Mouse (Mus musculus) fat pad, adult 2 months (tissue): Measurements from ENCODE around the gene Svop.

ENCODE experiments used
- DNase-seq: peaks from one replicate; pipeline ENCODE4 v3.0.0-alpha.2; 2011; ENCODE audit warnings: low read depth, low spot score; ENCODE audit errors: extremely low read depth

Gene Svop

GRCm38 (mm10) chr5:113999382-113999781, 92.0 kb downstream of the Svop start:
- no peak for DNase-seq

GRCm38 (mm10) chr5:113996458-113996857, 94.9 kb downstream of the Svop start:
- no peak for DNase-seq

DNA sequence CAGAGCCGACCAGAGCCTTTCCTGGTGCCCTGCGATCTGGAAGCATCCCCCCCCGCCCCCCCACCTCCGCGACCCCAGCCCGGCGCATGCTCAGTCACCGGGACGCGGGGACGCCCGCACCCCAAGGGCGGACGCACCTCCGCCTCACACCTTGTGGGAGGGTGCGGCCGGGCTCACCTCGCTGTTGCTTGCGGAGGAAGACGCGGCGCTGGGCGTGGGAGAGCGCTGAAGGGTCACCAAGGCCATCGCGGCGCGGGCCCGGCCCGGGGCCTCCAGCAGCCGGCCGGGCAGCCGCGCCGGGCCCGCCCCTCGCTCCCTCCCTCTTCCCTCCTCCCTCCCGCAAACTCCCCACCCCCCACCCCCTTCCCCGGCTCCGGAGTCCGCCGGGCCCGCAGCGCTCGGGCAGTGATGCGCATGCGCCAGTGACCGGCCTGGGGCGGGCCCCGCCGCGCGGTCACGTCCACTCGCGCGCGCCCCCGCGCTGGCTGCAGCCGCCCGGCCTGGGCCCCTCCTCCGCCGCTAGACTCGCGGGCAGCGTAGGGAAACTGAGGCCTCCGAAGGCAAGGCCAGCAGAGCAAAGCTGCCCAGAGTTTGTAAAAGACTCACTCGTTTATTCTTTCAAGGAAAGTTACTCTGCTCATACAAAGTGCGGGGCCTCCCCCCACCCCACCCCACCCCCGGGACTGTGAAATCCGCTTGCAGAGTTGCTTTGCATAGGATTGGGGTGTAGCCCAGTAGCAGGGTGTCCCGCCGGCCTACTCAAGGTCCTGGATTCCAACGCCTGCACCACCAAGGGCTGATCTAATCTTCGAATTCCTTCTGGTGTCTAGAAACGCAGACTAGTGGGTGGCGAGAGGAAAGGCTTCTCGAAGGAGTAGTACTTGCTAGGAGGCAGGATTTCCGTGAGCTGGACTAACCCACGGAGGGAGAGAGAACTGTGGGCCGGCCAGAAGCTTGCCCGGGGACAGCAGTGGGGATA, 97.6 kb downstream of the Svop start, which contains the start of gene Ssh1:
Gene Ssh1, minus strand, starts transcription at position 408 of the 979 bp plus-strand sequence.
- no peak for DNase-seq

GRCm38 (mm10) chr5:113993031-113993486, 98.3 kb downstream of the Svop start:
- DNase-seq = no peak

GRCm38 (mm10) chr5:113992339-113992831, 99.0 kb downstream of the Svop start:
- no peak for DNase-seq

DNA sequence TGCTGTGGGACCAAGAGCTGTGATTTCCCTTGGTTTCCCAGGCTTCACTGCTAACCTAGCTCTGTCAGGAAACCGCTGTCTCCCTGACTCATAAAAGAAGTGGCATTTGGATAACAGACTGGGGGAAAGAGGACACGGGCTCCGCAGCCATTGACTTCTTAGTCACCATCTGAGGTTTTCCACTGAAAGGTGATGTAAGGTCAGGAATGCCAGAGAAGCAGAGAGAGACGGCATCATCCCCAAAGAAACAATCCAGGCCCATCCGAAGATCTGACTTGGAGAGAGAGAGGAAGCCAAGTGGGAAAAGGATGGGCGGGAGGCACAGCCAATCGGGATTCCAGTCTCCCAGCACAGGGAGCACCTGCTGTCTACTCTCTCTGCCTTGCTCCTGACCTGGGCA, 100.2 kb downstream of the Svop start:
- DNase-seq = no peak

GRCm38 (mm10) chr5:113990593-113990992, 100.8 kb downstream of the Svop start:
- no peak for DNase-seq

GRCm38 (mm10) chr5:113989437-113990024, 101.8 kb downstream of the Svop start:
- DNase-seq = no peak

GRCm38 (mm10) chr5:113986182-113986961, 105.0 kb downstream of the Svop start:
- no peak for DNase-seq

DNA sequence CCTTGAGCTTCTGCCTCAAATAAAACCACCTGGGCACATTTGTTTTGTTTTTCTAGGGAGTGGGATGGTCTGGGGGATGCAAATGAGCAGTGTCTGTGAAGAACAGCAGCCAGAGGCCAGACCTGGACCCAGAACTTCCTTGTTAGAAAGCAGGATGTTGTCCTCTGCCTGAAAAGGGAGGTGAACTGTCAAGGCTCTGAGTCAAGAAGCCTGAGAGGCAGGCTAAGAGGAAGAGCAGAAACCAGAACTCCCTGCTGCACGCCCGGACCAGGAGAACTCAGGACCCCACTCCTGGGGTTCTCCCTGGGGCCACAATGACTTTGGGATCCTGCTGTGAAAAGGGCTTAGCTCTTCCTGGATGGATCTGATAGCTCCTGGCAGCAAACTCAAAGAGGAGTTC, 105.6 kb downstream of the Svop start:
- DNase-seq = no peak

DNA sequence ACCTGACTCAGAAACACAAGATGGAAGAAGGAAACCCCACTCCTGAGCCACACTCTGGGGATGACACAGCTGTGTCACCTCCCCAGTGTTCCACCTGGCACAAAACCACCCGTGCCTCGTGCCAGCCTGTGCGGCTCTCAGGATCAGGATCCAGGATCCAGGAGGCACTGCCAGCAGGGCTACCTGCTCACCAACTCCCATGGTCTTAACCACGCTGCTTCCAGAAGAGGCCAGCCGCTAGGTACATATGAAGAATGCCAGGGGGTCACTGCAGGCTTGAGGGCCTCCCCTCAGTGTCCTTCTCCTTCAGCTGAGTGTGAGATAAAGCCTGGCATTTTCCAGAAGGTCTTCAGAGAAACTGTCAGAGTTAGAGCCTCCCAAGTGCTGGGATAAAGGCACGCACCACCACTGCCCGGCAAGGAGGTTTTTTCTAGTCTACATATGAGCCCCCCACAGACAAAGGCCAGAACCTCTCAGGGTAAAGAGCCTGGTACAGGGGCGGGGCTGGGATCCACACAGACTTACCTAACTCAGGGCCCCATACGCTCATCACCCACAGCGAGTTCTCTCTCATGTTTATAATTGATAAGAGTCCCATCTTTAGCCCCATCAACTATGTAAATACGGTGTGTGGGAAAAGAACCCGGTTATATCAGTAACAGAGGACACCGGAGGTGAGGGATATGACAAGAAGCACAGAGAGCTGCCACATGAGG, 107.2 kb downstream of the Svop start:
- DNase-seq = no peak

DNA sequence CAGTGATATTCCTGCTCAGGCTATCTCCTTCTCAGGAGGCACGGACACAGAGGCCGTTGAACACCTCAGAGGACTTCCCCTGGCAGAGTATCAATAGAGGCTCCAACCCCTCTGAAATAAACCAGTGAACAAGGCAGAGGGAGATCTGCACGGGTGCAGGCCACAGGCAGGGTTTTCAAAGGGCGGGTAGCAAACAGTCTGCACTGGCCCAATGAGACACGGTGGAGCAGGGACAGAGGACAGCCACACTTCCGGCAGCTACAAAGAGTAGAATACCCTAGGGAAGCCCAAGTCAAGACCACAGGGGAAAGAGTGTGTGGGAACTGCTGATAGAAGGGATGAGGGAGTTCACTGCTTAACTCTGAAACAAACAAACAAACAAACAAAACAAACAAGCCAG, 107.8 kb downstream of the Svop start:
- no peak for DNase-seq

GRCm38 (mm10) chr5:113981843-113982242, 109.5 kb downstream of the Svop start:
- DNase-seq = no peak

DNA sequence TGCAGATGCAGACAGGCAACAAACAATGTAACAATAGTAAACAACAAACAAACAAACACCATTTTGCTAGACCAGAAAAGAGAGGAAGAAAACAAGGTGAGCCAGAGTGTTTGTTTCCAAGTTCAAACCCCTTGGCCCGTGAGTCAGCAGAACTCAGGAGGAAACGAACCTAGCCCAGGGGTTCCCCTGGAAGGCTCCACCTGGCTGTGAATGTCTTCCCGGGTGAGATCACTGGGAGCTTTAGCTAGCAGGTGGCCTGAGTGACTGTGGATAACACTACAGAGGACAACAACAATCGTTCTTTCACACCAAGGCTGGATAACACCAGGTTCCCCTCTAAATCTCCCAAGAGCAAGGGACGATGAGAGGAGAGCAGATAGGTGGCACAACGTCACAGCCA, 110.2 kb downstream of the Svop start:
- DNase-seq = no peak

DNA sequence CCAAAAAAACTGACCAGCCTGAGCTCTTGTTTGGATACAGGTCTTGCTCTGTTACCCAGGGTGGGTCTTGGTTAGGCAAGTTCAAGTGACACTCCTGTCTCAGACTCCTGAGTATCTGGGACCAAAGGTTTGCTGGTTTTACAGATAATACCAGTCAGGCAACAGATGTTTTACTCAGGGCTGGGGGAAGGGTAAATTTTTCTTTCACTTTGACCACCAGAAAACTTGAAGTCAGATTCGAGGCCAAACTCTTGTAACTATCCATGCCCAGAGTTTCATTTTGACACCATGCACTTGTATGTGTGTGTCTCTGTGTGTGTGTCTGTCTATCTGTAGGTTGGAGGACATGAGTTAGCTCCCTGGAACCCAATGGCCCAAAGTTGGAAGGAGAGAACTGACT, 110.9 kb downstream of the Svop start:
- no peak for DNase-seq

DNA sequence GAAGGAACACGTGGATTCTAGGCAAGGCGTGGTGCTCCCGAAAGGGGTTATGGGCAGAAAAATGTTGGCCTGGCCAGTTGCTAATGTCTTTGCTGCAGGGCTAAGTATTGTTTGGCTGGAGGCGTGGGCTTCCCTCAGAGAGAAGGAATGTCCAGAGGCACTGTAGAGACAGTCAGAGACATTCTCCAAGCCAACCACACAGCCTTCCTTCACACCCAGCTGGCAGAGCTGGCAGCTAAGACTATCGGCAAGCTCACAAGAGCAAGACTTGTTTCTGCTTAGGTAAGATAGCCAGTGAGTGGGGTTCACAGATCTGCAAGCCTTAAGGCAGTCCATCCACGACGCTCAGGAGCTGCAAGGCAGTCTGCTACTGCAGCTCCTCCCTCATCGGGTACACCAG, 114.1 kb downstream of the Svop start:
- no peak for DNase-seq
